ENCODE assay signal across 8 mouse cellular contexts in the genomic region with DNA sequence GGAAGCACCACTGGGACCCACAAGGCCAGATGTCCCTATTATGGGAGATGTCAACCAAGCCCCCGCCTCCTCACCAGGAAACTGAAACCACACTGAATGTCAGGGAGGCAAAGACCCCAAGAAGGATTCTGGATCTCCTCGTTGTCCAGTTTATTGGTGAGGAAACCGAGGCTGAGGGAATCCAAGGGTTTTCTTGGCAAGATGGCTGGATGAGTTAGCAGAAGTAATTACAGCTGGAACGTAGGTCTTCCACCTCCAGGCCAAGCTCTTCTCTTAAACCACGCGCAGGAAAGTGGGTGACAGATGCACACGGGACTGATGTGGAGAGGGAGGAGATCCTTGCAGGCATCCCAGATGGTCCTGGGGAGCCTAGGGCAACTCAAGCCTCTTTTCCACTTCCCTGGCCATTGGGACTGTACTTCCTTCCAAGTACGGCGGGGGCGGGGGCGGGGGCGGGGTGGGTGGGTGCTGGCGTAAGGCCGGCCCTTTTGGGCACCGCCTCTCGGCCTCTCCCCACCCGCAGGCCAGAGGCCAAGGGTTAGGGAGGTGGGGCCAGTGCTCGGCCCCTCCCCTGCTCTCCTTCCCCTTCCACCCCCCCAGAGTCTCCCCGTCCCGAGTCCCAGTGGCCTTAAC. TPM values are rescaled to one million over a fixed set of nuclear protein-coding genes. Genes with fewer than 3 reads are reported as not detected.
DNase-seq lines count a peak whose midpoint lies in the region; ATAC-seq and TF ChIP-seq lines count a peak whose summit lies in the region.

No protein-coding gene starts in this region.

- 8% methylated on average over 18 of the region's 20 CpGs for WGBS in spleen, adult 2 months
- 12% methylated on average over 16 of the region's 20 CpGs for WGBS in midbrain, embryonic 15.5 days

- ATAC-seq in inflammation-experienced regulatory T-cells, adult 6 months: peak; percentile 38
- no peak for ATAC-seq in midbrain, embryonic 15.5 days (replicated peaks)

- peak overlapping the region; percentile 96 for H3K4me2 ChIP-seq in midbrain, embryonic 15.5 days

- DNase-seq in cerebellum, adult 9-10 months: peak; percentile 74
- no peak for DNase-seq in cerebellum, postnatal 25 days
- DNase-seq in spleen, adult 2 months (ENCODE audit: low read depth in 1 of 2, low spot score in 2 of 2): no peak
- DNase-seq in spleen, adult 12 weeks (ENCODE audit: low spot score): no peak
- DNase-seq in right cerebral cortex, postnatal 36 days (ENCODE audit: low spot score in 2 of 2): no peak
- no peak for DNase-seq in frontal cortex, postnatal 14 days (ENCODE audit: low spot score in 2 of 2)

- H3K27ac ChIP-seq in spleen, adult 2 months (ENCODE audit: insufficient read depth, low read length): peak overlapping the region; percentile 42; the same call in 1 of the 2 replicates
- H3K27ac ChIP-seq in midbrain, embryonic 15.5 days: no peak overlapping the region

- TF ChIP-seq CTCF in spleen, adult 2 months (IDR thresholded peaks at IDR 0.05; ENCODE audit: extremely low read depth, insufficient read depth, insufficient read length, insufficient replicate concordance): no peak

- peak overlapping the region; percentile 64 for H3K9ac ChIP-seq in midbrain, embryonic 15.5 days

- peaks cover 7% of the 10 kb centered on the region; the same call in 1 of the 2 replicates for H3K4me1 ChIP-seq in spleen, adult 2 months (ENCODE audit: control insufficient read depth, insufficient read depth, insufficient read length)
- H3K4me1 ChIP-seq in midbrain, embryonic 15.5 days: peaks cover 21% of the 10 kb centered on the region

- H3K36me3 ChIP-seq in spleen, adult 2 months (ENCODE audit: control insufficient read depth, insufficient read depth, low read length): no peaks in the 10 kb centered on the region
- no peaks in the 10 kb centered on the region for H3K36me3 ChIP-seq in midbrain, embryonic 15.5 days (replicated peaks)

- peak overlapping the region; percentile 70 for H3K4me3 ChIP-seq in spleen, adult 2 months (ENCODE audit: extremely low read depth, insufficient read depth, insufficient read length)
- peak overlapping the region; percentile 73 for H3K4me3 ChIP-seq in midbrain, embryonic 15.5 days

- H3K9me3 ChIP-seq in midbrain, embryonic 15.5 days: no peaks in the 10 kb centered on the region

- H3K27me3 ChIP-seq in spleen, adult 2 months (ENCODE audit: control insufficient read depth, insufficient read depth, low read length): no peaks in the 10 kb centered on the region
- H3K27me3 ChIP-seq in midbrain, embryonic 15.5 days (replicated peaks): no peaks in the 10 kb centered on the region

- no peak for TF ChIP-seq POLR2A in spleen, adult 2 months (IDR thresholded peaks at IDR 0.05; ENCODE audit: low read depth, low read length)

RNA-seq across cellular contexts. Expression of a gene that starts 0.6 kb away (rescaled TPM):
- 76.2 and 81.8 TPM in 2 replicates for polyA plus RNA-seq in spleen, adult 2 months (2012; rRNA removed)
- polyA plus RNA-seq in inflammation-experienced regulatory T-cells, adult 6 months (2017; shearing (Covaris generic)): 100 to 1,000 TPM in 1 of 3 experiments, 10 to 100 TPM in 2; 55.6 to 103 (median 69.5) TPM
- polyA plus RNA-seq in midbrain, embryonic 15.5 days (2015; fragmentation: Nextera tagmentation; extraction: Ambion mirVana): 92.6 and 97.2 TPM in 2 replicates
